Mouse (Mus musculus) Muller cell, postnatal 12 days (primary cell): ENCODE results near the gene Zbtb20.

ENCODE experiments used
- DNase-seq: peaks from one replicate; pipeline ENCODE4 v3.0.0-alpha.2; 2015; ENCODE audit errors: inconsistent ontology term

Zbtb20 gene

GRCm38 (mm10) chr16:43597375-43598060 is 721.8 kb downstream of the Zbtb20 start:
- no peak for DNase-seq

GRCm38 (mm10) chr16:43599707-43600106 is 724.0 kb downstream of the Zbtb20 start:
- DNase-seq: no peak

DNA sequence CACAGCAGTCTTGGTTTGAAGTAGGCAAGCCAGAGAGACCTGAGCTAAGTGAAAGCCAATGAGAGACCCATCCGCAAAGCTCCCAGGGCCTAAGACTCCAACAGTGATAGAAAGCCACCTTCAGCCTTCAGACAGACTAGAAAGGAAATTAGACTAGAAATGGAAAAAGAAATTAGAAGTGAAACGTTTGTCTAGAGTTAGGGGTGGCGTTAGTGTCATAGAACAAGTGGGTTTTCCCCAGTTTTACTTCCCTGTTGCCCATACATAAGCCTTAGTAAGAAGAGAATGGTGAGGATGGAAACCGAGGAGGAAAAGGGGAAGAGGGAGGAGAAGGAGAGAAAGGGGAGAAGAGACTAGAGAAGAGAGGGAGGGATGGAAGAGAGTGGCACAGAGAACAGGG is 726.9 kb downstream of the Zbtb20 start:
- no peak for DNase-seq

- DNase-seq: no peak
Observed at GRCm38 (mm10) chr16:43603591-43604141, 728.0 kb downstream of the Zbtb20 start.

DNA sequence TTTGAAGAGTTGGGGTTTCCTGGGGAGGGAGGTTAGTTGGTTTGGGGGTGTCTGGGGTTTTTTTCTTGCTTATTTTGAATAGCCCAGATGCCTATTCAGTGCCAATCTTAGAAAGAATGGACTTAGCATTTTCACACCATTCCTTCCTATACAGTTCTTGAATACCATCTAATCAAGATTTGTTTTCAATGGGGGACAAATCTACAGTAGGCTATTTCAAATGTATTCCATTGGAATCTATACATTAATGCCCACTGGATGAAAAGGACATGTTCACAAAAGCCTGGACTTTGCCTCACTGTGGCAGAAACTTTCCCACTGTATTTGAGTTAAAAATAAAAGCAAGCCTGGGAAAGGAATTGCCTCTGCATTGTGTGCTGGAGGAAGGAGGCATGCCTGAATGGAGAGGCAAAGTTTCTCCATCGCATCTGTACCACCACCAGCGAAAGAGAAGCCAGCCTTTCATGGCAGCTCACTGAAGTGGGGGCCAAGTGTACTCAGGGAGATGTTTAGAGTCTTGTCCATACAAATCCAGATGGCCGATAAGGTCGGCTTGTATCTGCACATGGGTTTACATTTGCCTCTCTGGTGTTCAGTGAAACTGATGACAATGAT is 728.8 kb downstream of the Zbtb20 start:
- DNase-seq: no peak

GRCm38 (mm10) chr16:43607086-43607485 is 731.4 kb downstream of the Zbtb20 start:
- no peak for DNase-seq

GRCm38 (mm10) chr16:43608066-43608465 is 732.4 kb downstream of the Zbtb20 start:
- no peak for DNase-seq

DNA sequence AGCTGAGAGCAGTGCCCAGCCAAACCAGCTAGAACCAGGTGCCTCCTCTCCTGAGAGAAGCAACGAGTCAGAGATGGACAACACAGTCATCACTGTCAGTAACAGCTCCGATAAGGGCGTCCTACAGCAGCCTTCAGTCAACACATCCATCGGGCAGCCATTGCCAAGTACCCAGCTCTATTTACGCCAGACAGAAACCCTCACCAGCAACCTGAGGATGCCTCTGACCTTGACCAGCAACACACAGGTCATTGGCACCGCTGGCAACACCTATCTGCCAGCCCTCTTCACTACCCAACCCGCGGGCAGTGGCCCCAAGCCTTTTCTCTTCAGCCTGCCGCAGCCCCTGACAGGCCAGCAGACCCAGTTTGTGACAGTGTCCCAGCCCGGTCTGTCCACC is 734.7 kb downstream of the Zbtb20 start:
- no peak for DNase-seq

GRCm38 (mm10) chr16:43616348-43616747 is 740.7 kb downstream of the Zbtb20 start:
- DNase-seq: no peak

- no peak for DNase-seq
Observed at GRCm38 (mm10) chr16:43617346-43617745, 741.7 kb downstream of the Zbtb20 start.

DNA sequence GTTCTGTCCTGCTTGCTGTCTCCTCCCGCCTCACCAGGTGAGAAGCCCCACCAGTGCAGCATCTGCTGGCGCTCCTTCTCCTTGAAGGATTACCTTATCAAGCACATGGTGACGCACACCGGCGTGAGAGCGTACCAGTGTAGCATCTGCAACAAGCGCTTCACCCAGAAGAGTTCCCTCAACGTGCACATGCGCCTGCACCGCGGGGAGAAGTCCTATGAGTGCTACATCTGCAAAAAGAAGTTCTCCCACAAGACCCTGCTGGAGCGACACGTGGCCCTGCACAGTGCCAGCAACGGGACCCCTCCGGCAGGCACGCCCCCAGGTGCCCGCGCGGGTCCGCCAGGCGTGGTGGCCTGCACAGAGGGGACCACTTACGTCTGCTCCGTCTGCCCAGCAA is 742.6 kb downstream of the Zbtb20 start:
- no peak for DNase-seq

- peak; percentile 14 for DNase-seq
Observed at GRCm38 (mm10) chr16:43619277-43619676, 743.6 kb downstream of the Zbtb20 start.

DNA sequence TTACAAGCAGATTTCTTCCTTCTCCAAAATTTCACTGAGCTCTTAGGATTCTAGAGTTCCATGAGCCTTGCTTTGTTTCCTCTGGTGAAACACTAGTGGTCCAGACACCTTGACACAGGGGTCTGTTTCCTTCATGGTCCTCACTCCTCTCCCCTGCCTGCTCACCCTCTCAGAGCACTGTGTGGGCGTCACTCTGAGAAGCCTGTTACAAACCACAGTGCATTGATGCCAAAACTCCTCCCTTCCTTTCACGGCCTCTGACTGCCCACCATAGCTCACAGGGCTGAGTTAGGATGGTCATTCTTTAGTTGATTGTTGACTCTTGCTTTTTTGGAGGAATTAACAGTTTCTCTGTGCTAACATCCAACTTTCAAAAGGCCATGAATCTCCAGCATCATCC is 744.7 kb downstream of the Zbtb20 start:
- peak; percentile 47 for DNase-seq

- DNase-seq: peak; percentile 31
Observed at GRCm38 (mm10) chr16:43623315-43624000, 747.8 kb downstream of the Zbtb20 start.

- DNase-seq: no peak
Observed at GRCm38 (mm10) chr16:43624876-43625275, 749.2 kb downstream of the Zbtb20 start.

- DNase-seq: no peak
Observed at GRCm38 (mm10) chr16:43625289-43625688, 749.6 kb downstream of the Zbtb20 start.

DNA sequence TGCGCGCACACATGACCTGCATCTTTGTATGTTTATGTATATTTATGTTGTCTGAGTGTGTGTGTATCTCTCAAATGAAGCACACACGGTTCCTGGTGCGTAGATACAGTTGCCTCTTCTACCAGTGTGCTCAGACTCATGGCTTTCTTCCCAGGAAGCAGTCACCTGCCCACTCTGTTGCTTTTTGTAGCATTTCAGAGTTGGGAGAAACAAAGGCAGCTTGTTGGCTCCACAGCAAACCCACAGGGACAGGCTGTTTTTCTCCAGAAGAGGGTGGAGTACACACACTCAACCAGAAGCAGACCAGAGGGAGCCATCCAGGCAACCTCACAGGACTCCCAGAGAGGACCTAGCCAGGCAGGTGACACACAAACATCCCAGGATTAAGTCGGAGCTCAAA is 750.3 kb downstream of the Zbtb20 start:
- no peak for DNase-seq

GRCm38 (mm10) chr16:43628662-43629061 is 753.0 kb downstream of the Zbtb20 start:
- DNase-seq: no peak

- DNase-seq: no peak
Observed at GRCm38 (mm10) chr16:43631758-43632157, 756.1 kb downstream of the Zbtb20 start.

- no peak for DNase-seq
Observed at GRCm38 (mm10) chr16:43634037-43634436, 758.4 kb downstream of the Zbtb20 start.

DNA sequence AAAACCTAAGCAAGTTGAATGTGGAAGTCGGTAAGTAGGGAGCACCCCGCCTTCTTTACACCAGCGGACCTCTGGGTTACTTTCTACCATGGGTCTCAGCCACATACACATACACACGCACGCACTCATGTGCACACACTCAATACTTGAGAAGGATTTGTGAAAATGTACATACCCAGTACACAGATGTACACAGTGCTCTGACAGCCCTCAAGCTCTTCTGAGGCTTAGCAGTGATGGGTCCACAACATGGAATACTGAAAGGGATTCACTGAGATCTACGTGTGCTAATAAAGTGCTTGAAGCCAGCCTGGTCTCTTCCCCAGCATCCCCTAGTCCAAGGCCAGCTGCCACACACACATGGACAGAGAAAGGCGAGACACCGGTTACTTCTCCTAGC is 761.6 kb downstream of the Zbtb20 start:
- DNase-seq: no peak

- DNase-seq: no peak
Observed at GRCm38 (mm10) chr16:43638406-43639049, 762.8 kb downstream of the Zbtb20 start.
